Mouse (Mus musculus) forebrain, embryonic 14.5 days (tissue): Measurements from ENCODE around the gene Ankrd11. TPM values are rescaled to one million over a fixed set of nuclear protein-coding genes. Genes with fewer than 3 reads are reported as not detected.
"Not testable (repeated sequence)": the region's sequence is repeated elsewhere in the genome, so short reads cannot be mapped to it uniquely, and the experiment has no call there.

Experiments
- ATAC-seq: fragments of 200-750 bp; cut with Nextera tagmentation; 2 replicates; pipeline ENCODE4 v1.8.0; 2017; ENCODE audit warnings: mild to moderate bottlenecking, moderate library complexity
- DNase-seq: peaks from one replicate; pipeline ENCODE4 v3.0.0-alpha.2; 2015; ENCODE audit warnings: low spot score
- H3K27ac ChIP-seq: fragments of 300-500 bp; sonication (generic); 2 replicates; pipeline ENCODE4 v1.5.1; 2014; ENCODE audit warnings: low read depth, mild to moderate bottlenecking, control low read depth, low read length, moderate library complexity
- H3K27me3 ChIP-seq: fragments of 300-500 bp; sonication (generic); replicated peaks from 2 replicates; pipeline ENCODE4 v1.6.1; 2014; ENCODE audit warnings: low read length, control low read depth, mixed read lengths; ENCODE audit not compliant: control insufficient read depth, insufficient read depth
- H3K36me3 ChIP-seq: fragments of 300-500 bp; sonication (generic); 2 replicates; pipeline ENCODE4 v1.6.1; 2014; ENCODE audit warnings: low read length, control low read depth; ENCODE audit not compliant: control insufficient read depth, insufficient read depth
- H3K4me1 ChIP-seq: fragments of 300-500 bp; sonication (generic); 2 replicates; pipeline ENCODE4 v1.6.1; 2014; ENCODE audit warnings: antibody characterized with exemption, low read length, control low read depth; ENCODE audit not compliant: control insufficient read depth, insufficient read depth
- H3K4me2 ChIP-seq: fragments of 300-500 bp; sonication (generic); 2 replicates; pipeline ENCODE4 v1.6.1; 2014; ENCODE audit warnings: mild to moderate bottlenecking, control low read depth, low read length
- H3K4me3 ChIP-seq: fragments of 300-500 bp; sonication (generic); 2 replicates; pipeline ENCODE4 v1.5.1; 2014; ENCODE audit warnings: low read depth, low read length, control low read depth
- H3K9ac ChIP-seq: fragments of 300-500 bp; sonication (generic); 2 replicates; pipeline ENCODE4 v1.6.1; 2014; ENCODE audit warnings: mild to moderate bottlenecking, low read length, control low read depth, moderate library complexity
- H3K9me3 ChIP-seq: fragments of 300-500 bp; sonication (generic); replicated peaks from 2 replicates; pipeline ENCODE4 v1.6.1; 2016; ENCODE audit warnings: low read length, control low read depth, mixed read lengths; ENCODE audit not compliant: control insufficient read depth
- WGBS: fragments of 180-500 bp; shearing (Covaris S2); extraction: QIAGEN DNeasy Blood & Tissue Kit; methylation state at CpG from one replicate; pipeline ENCODE4 v1.1.7; 2014; 5-methylcytosine and 5-hydroxymethylcytosine counted together
- polyA plus RNA-seq: library from polyadenylated mRNA; unstranded; fragments of >200 nt; fragmentation: Nextera tagmentation; extraction: Ambion mirVana; gene quantifications from 2 replicates; pipeline ENCODE4 v1.2.1, GENCODE M21; 2014

Ankrd11 gene
- polyA plus RNA-seq, 1 experiment from 2014 or later, result 32.1 TPM

DNA sequence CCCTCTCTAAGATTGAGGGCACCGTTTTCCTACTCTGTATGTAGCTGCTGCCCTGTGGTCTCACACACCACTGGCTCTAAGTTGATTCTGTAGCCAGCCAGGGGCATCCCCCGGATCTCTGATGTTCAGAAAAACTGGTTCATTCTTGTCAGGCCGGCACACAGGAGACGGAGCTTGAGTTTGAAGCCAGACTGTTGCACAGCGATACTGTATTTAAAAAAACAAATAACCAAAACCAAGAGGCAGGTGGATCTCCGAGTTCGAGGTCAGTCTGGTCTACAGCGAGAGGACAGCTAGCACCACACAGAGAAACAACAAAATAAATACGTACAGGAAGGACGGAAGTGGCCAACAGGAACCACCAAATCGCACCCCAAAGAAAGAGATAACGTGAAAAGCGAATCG is 22.7 kb upstream of the Ankrd11 start:
- Histone ChIP-seq H3K27ac (peak overlapping the region; percentile 90), H3K4me3 (peak overlapping the region; percentile 90), H3K9me3 (no peaks in the 10 kb centered on the region), H3K4me1 (peaks cover 8% of the 10 kb centered on the region; the same call in 1 of the 2 replicates), H3K27me3 (no peaks in the 10 kb centered on the region), H3K36me3 (peaks cover 4% of the 10 kb centered on the region; the same call in 1 of the 2 replicates), H3K9ac (peak overlapping the region; percentile 87), H3K4me2 (peak overlapping the region; percentile 83)
- peak; percentile 22 for ATAC-seq
- WGBS, result 1% methylated on average over 14 of the region's 14 CpGs
- DNase-seq, result no peak

DNA sequence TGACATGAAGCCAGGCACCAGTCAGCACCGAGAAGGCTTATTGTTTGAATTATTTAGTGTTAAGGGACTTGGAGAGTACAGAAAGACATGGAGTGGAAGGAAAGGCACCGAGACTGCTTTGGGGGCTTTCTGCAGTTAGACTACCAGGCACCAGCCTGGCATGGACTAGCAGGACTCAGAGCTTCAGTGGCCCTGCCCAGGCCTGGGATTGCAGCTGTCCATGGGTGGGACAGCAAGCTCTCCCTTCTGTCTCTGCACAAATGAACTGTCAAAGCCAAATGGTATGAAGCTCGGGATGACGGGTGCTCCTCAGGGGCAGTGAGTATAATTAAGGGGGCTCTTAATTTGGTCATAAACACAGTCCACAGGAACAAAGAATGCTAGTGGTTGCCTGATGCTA is 22.0 kb upstream of the Ankrd11 start:
- Histone ChIP-seq H3K4me3 (no peak overlapping the region), H3K9me3 (no peaks in the 10 kb centered on the region), H3K9ac (no peak overlapping the region), H3K27me3 (no peaks in the 10 kb centered on the region), H3K4me1 (peaks cover 8% of the 10 kb centered on the region; the same call in 1 of the 2 replicates), H3K27ac (no peak overlapping the region; the same call in 1 of the 2 replicates), H3K36me3 (peaks cover 4% of the 10 kb centered on the region; the same call in 1 of the 2 replicates), H3K4me2 (peak overlapping the region; percentile 83)
- ATAC-seq (no peak), DNase-seq (no peak)
- 81% methylated on average over 4 of the region's 4 CpGs for WGBS

DNA sequence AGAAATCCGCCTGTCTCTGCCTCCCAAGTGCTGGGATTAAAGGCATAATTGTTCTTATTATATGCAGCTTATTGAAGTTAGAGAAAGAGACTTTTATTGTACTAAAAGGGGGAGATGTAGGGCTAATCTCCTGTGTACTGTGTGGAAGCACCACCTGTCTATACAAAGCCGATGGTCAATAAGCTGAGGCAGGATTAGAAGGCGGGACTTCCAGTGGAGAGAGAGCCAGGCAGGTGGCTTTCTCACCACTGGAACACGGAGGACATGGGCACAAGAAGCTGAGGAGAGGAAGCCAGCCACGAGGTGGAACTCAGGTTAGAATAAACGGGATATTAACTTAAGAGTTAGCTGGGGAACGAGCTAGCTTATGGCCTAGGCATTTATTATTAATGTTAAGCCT is 20.6 kb upstream of the Ankrd11 start, which contains the start of gene Spg7:
TSS of gene Spg7 (plus strand) at position 222 of the 400 bp plus-strand sequence.
- ATAC-seq, result no peak

DNA sequence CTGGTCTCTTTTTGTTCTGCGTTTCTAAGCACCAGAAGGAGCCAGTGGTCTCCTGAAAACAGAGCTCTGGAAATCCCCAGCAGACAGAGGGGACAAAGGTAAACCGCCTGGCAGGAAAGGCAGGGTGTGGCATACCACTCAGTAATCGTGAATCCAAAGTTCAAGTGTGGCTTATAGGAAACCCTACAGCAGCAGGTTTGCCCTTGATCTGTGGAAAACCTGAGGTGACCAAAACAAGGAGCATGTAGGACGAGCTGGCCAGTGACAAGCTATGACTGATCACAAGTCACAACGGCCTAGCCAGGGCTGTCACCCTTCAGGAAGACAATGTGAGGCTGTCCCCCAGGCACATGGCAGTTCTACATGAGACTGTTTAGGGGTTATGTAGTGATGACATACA is 9.4 kb upstream of the Ankrd11 start:
- DNase-seq (no peak), ATAC-seq (no peak)
- Histone ChIP-seq H3K27ac (no peak overlapping the region), H3K4me3 (no peak overlapping the region), H3K9ac (no peak overlapping the region), H3K27me3 (no peaks in the 10 kb centered on the region), H3K9me3 (no peaks in the 10 kb centered on the region), H3K36me3 (no peaks in the 10 kb centered on the region), H3K4me2 (no peak overlapping the region), H3K4me1 (no peaks in the 10 kb centered on the region)
- WGBS, result 75% methylated on average over 5 of the region's 5 CpGs

More for the DNA sequence above, 20.6 kb upstream of the Ankrd11 start, which contains the start of gene Spg7:
- WGBS, result 70% methylated on average over 7 of the region's 7 CpGs
- Histone ChIP-seq H3K36me3 (peaks cover 2% of the 10 kb centered on the region; the same call in 1 of the 2 replicates), H3K4me1 (peaks cover 8% of the 10 kb centered on the region; the same call in 1 of the 2 replicates), H3K4me2 (no peak within 1 kb of the TSS), H3K9ac (no peak within 1 kb of the TSS), H3K4me3 (no peak within 1 kb of the TSS), H3K27ac (no peak within 1 kb of the TSS), H3K27me3 (no peaks in the 10 kb centered on the region), H3K9me3 (no peaks in the 10 kb centered on the region)
- no peak for DNase-seq

DNA sequence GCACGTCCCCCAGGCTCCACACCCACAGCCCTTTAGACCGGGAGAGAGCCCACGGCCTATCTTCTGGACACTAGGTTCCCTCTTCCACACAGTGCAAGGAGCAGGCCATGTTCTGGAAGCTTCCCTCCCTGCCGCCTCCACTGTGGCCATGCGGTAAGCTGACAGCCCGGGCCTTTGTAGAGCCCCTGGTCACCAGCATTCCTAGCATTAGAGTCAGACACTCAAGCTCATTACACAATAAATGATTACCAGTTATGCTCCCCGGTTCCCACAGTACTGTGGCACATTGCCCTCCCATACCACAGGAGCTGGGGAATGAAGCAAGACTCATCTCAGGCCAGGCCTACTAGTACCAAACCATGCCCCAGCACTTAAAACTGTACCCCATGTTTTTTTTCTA is 6.3 kb upstream of the Ankrd11 start:
- Histone ChIP-seq H3K9ac (no peak overlapping the region), H3K4me3 (no peak overlapping the region), H3K36me3 (0 out of 2 replicates have a peak, but pooled peaks cover 3% of the 10 kb centered on the region), H3K27me3 (no peaks in the 10 kb centered on the region), H3K9me3 (no peaks in the 10 kb centered on the region), H3K27ac (no peak overlapping the region), H3K4me1 (peaks cover 3% of the 10 kb centered on the region), H3K4me2 (no peak overlapping the region)
- ATAC-seq, result no peak
- no peak for DNase-seq
- WGBS, result 87% methylated on average over 7 of the region's 7 CpGs

DNA sequence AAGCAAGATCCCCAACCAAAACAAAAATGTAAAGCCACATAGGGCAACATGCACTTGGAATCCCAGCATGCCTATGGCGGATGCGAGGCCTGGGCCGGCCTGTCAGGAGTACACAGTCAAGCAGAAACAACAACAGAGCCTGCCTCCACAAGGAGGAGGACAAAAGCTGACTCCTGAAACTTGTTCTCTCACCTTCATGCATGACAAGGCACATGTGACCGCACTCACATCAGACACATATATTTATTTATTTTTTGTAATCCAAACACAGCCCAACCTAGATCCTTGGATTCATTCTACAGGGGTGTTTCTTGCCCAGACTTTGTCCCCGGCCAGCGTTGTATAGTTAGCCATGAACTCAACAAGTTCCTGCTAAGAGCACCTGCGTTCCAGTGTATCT is 5.8 kb upstream of the Ankrd11 start:
- H3K4me1 ChIP-seq, result peaks cover 7% of the 10 kb centered on the region

DNA sequence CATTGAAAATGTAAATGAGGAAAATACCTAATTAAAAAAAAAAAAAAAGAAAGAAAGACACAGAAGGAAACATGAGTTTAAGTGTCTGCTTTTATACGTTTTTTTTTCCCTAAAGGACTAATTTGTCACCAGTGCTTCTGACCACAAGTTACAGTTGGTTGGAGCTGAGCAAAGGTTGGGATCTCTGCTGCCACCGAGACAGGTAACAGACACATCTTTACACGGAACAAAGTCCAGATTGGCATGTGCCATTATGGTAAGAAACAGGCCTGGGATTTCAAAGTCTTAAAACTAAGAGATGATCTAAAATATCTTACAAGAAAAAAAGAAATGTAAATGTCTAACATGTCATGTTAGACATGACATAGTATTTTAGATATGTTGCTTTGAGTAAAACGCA is 4.6 kb upstream of the Ankrd11 start:
- DNase-seq (no peak), ATAC-seq (no peak)
- Histone ChIP-seq H3K4me3 (no peak overlapping the region), H3K9me3 (no peaks in the 10 kb centered on the region), H3K4me1 (peaks cover 7% of the 10 kb centered on the region), H3K9ac (no peak overlapping the region), H3K27me3 (no peaks in the 10 kb centered on the region), H3K36me3 (0 out of 2 replicates have a peak, but pooled peaks cover 3% of the 10 kb centered on the region), H3K27ac (no peak overlapping the region), H3K4me2 (no peak overlapping the region)
- WGBS, result 78% methylated on average over 4 of the region's 4 CpGs

More for the DNA sequence above, 5.8 kb upstream of the Ankrd11 start:
- Histone ChIP-seq H3K27me3 (no peaks in the 10 kb centered on the region), H3K4me3 (no peak overlapping the region), H3K27ac (no peak overlapping the region), H3K9ac (no peak overlapping the region), H3K36me3 (0 out of 2 replicates have a peak, but pooled peaks cover 3% of the 10 kb centered on the region), H3K9me3 (no peaks in the 10 kb centered on the region), H3K4me2 (no peak overlapping the region)
- DNase-seq, result no peak
- no peak for ATAC-seq
- WGBS, result 90% methylated on average over 7 of the region's 7 CpGs

DNA sequence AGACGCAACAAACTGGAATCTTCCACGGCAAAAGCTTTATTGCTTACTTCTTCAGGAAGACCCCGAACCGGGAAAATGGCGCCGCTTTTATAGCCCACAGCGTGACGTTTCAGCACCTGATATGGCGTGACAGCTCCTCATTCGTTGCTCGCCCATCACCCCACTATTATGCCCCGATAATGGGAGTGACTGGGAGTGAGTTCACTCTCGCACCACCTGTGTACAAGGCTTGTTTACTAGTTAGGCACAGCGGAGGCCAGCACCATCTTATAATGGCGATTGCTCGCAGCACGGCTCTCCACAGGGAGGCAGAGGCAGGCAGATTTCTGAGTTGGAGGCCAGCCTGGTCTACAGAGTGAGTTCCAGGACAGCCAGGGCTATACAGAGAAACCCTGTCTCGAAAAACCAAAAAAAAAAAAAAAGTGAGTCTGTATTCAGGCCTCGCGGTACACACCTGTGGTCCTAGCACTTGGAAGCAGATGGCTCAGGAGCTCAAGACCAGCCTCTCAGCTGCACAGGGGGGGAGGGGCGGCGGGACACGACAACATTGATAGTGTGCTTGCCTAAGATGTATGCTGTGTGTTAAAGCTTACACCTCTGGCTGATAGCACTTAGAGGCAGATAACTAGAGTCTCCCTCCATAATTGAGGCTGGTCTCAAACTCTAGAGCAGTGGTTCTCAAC is 2.8 kb upstream of the Ankrd11 start:
- not testable (repeated sequence) for H3K4me3 ChIP-seq, DNase-seq, ATAC-seq, H3K9me3 ChIP-seq, H3K36me3 ChIP-seq, H3K27me3 ChIP-seq, H3K9ac ChIP-seq, H3K4me2 ChIP-seq, H3K27ac ChIP-seq
- H3K4me1 ChIP-seq, result peaks cover 16% of the 10 kb centered on the region
- WGBS, result 95% methylated on average over 22 of the region's 23 CpGs

DNA sequence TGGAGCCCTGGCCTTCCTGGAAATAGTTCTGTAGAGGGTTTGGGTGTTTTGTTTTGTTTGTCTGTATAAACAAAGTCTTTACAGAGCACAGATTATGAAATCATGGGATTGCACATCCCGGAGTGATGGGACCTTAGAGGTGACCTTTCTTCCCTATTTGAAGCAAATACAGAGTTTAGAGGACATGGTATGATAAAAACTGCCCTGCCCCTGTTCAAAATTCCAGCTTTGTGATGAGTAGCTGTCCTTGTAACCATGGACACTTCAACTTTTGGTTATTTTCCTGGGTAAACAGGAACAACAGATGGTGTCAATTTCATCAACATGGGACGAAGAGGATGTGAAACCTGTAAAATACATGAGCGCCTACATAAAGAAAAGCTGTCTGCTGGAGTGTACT is 1.9 kb upstream of the Ankrd11 start:
- Histone ChIP-seq H3K9ac (no peak overlapping the region), H3K4me1 (peaks cover 26% of the 10 kb centered on the region), H3K27me3 (no peaks in the 10 kb centered on the region), H3K27ac (no peak overlapping the region), H3K36me3 (0 out of 2 replicates have a peak, but pooled peaks cover 3% of the 10 kb centered on the region), H3K4me3 (no peak overlapping the region), H3K9me3 (no peaks in the 10 kb centered on the region), H3K4me2 (no peak overlapping the region)
- ATAC-seq (no peak), DNase-seq (no peak)
- WGBS, result 91% methylated on average over 3 of the region's 3 CpGs
